Mouse (Mus musculus) C2C12 (cell line): ENCODE data around the gene Kyat1.

Experiments used
- CTCF ChIP-seq: IDR thresholded peaks from one replicate; pipeline ENCODE4 v1.5.1; 2011; ENCODE audit not compliant: control insufficient read depth, insufficient read depth, insufficient read length
- FOSL1 ChIP-seq: IDR thresholded peaks from one replicate; pipeline ENCODE4 v1.8.0; 2011; ENCODE audit warnings: mild to moderate bottlenecking, low read length; ENCODE audit not compliant: poor library complexity, insufficient read depth, severe bottlenecking
- MAX ChIP-seq: IDR thresholded peaks from one replicate; pipeline ENCODE4 v1.6.1; 2011; ENCODE audit warnings: mild to moderate bottlenecking, control low read depth
- MYOG ChIP-seq: IDR thresholded peaks from one replicate; pipeline ENCODE4 v1.6.1; 2011; ENCODE audit not compliant: control insufficient read depth, insufficient read length; ENCODE audit errors: extremely low read depth

GRCm38 (mm10) chr2:30182424-30182823, 23.2 kb downstream of the Kyat1 start:
- no peak for TF ChIP-seq CTCF
- TF ChIP-seq MAX: no peak
- TF ChIP-seq MYOG: no peak
- TF ChIP-seq FOSL1: no peak
